Comparison of ENCODE assay signal across 8 mouse cellular contexts in the genomic region with DNA sequence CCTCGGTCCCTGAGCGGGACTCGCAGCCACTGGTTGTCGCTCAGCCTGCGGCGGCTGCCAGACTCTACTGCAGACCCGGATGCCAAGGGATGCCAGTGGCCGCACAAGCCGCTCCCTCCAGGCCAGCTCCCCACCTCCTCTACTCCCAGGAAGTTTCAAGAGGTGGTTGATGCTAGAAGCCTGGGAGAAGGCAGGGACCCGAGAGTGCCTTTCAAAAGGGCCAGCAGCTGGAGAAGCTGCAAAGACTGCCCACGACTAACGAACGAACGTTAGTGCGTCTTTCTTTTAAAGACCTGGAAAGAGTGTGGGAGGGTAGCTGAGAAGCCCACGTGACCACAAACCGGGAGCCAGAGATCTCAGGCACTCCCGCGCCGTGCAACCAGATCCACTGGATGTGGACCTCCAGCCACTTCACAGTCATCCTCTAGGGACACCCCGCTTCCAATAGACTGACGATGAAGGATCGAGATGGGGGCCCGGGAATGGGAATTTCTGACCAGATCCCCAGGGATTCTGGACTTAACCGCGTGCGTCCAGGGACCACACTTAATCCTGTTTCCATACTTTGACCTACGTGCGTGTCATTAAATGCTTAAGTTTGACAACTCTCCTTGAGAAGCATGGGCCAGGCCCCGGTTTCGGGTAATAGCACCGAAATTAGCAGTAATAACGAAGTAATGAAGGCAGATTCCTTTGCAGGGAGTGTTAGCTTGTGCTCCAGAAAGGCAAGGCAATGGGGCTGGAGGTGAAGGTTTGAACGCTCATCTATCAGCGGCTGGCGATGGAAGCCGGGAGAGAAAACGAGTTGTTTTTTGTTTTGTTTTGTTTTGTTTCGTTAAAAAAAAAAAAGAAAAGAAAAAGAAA. TPM values are rescaled to one million over a fixed set of nuclear protein-coding genes. Genes with fewer than 3 reads are reported as not detected.
A peak's percentile ranks its signal among the peaks of the same experiment; 100 is the strongest.
DNase-seq lines count a peak whose midpoint lies in the region; ATAC-seq and TF ChIP-seq lines count a peak whose summit lies in the region.

Gene Esr2 (minus strand): TSS at position 260 of the 864 bp plus-strand sequence.

- TF ChIP-seq EP300 in ES-Bruce4 (IDR thresholded peaks at IDR 0.05; ENCODE audit: insufficient read depth, low read depth, low read length): no peak

- WGBS in limb, embryonic 15.5 days: under 1% methylated on average over 39 of the region's 39 CpGs
- under 1% methylated on average over 39 of the region's 39 CpGs for WGBS in midbrain, embryonic 16.5 days

- DNase-seq in cerebellum, adult 11 months: peak; percentile 14
- DNase-seq in cerebellum, postnatal 4 days (ENCODE audit: low spot score in 2 of 2): no peak
- peak; percentile 70 for DNase-seq in embryo, embryonic 11 days
- DNase-seq in heart, postnatal 36 days: peak; percentile 19
- DNase-seq in urinary bladder, adult 2 months (ENCODE audit: low spot score): no peak

- peak within 1 kb of the TSS; percentile 50 for H3K9ac ChIP-seq in ES-Bruce4 (ENCODE audit: low read depth, poor library complexity, severe bottlenecking)
- H3K9ac ChIP-seq in limb, embryonic 15.5 days: peak within 1 kb of the TSS; percentile 35
- peak within 1 kb of the TSS; percentile 54 for H3K9ac ChIP-seq in midbrain, embryonic 16.5 days (ENCODE audit: low read depth, low read length)

- no peak within 1 kb of the TSS for H3K27ac ChIP-seq in ES-Bruce4 (ENCODE audit: insufficient read depth, low read length)
- H3K27ac ChIP-seq in limb, embryonic 15.5 days: no peak within 1 kb of the TSS
- H3K27ac ChIP-seq in midbrain, embryonic 16.5 days (ENCODE audit: low read length): no peak within 1 kb of the TSS

- no peaks in the 10 kb centered on the region for H3K27me3 ChIP-seq in ES-Bruce4 (ENCODE audit: control insufficient read depth, insufficient read depth, low read length, poor library complexity, severe bottlenecking)
- no peaks in the 10 kb centered on the region for H3K27me3 ChIP-seq in limb, embryonic 15.5 days
- no peaks in the 10 kb centered on the region for H3K27me3 ChIP-seq in midbrain, embryonic 16.5 days (ENCODE audit: control insufficient read depth, insufficient read depth, low read depth, low read length)

- peak within 1 kb of the TSS; percentile 85 for H3K4me2 ChIP-seq in limb, embryonic 15.5 days
- peak within 1 kb of the TSS; percentile 93 for H3K4me2 ChIP-seq in midbrain, embryonic 16.5 days (ENCODE audit: low read length)

- H3K4me1 ChIP-seq in ES-Bruce4 (ENCODE audit: control insufficient read depth, insufficient read depth, low read length): no peaks in the 10 kb centered on the region
- H3K4me1 ChIP-seq in limb, embryonic 15.5 days: peaks cover 4% of the 10 kb centered on the region; the same call in 1 of the 2 replicates
- no peaks in the 10 kb centered on the region; the same call in 1 of the 2 replicates for H3K4me1 ChIP-seq in midbrain, embryonic 16.5 days (ENCODE audit: control insufficient read depth, insufficient read depth, low read length)

- intact Hi-C loops in heart, postnatal 36 days (cut with DNase I): loop anchor here (2.0 to 5.0 kb wide), 2 partner anchors 160 to 390 kb away; no protein-coding TSS in a partner anchor

- ATAC-seq in limb, embryonic 15.5 days (ENCODE audit: insufficient number of reproducible peaks, low FRiP score, low TSS enrichment, low read depth): no peak
- ATAC-seq in midbrain, embryonic 16.5 days: peak; percentile 80

- peak within 1 kb of the TSS; percentile 71 for H3K4me3 ChIP-seq in ES-Bruce4 (ENCODE audit: low read depth, low read length)
- peak within 1 kb of the TSS; percentile 39 for H3K4me3 ChIP-seq in limb, embryonic 15.5 days
- H3K4me3 ChIP-seq in midbrain, embryonic 16.5 days (ENCODE audit: low read depth, low read length): peak within 1 kb of the TSS; percentile 45

- H3K9me3 ChIP-seq in ES-Bruce4 (replicated peaks; ENCODE audit: control insufficient read depth, insufficient read depth, low read length, poor library complexity, severe bottlenecking): no peaks in the 10 kb centered on the region
- no peaks in the 10 kb centered on the region for H3K9me3 ChIP-seq in limb, embryonic 15.5 days
- H3K9me3 ChIP-seq in midbrain, embryonic 16.5 days (replicated peaks; ENCODE audit: control insufficient read depth, low read length, poor library complexity, severe bottlenecking): no peaks in the 10 kb centered on the region

- H3K36me3 ChIP-seq in ES-Bruce4 (ENCODE audit: control insufficient read depth, insufficient read depth, low read length, poor library complexity, severe bottlenecking): no peaks in the 10 kb centered on the region
- no peaks in the 10 kb centered on the region for H3K36me3 ChIP-seq in limb, embryonic 15.5 days
- no peaks in the 10 kb centered on the region for H3K36me3 ChIP-seq in midbrain, embryonic 16.5 days (ENCODE audit: control insufficient read depth, insufficient read depth, low read length)

- TF ChIP-seq POLR2A in ES-Bruce4 (IDR thresholded peaks at IDR 0.05; ENCODE audit: insufficient read depth, low read length): no peak

- TF ChIP-seq CTCF in ES-Bruce4 (IDR thresholded peaks at IDR 0.05; ENCODE audit: low read depth, low read length): no peak

RNA-seq across cellular contexts. Expression of gene Esr2, which starts in this region (rescaled TPM):
- polyA plus RNA-seq in ES-Bruce4 (2011; ENCODE audit: insufficient read depth, insufficient read length, low read depth, missing spikeins): 0.41 and 0.49 TPM in 2 replicates
- total RNA-seq in heart, postnatal 36 days (2021): not detected
- 0.09 and 0.14 TPM in 2 replicates for polyA plus RNA-seq in limb, embryonic 15.5 days (2015; fragmentation: Nextera tagmentation; extraction: Ambion mirVana)
- polyA plus RNA-seq in midbrain, embryonic 16.5 days (2015; fragmentation: Nextera tagmentation; extraction: Ambion mirVana): 0.26 and 0.44 TPM in 2 replicates
- 0.46 and 0.55 TPM in 2 replicates for polyA plus RNA-seq in urinary bladder, adult 2 months (2012; rRNA removed)

Comparison
In these comparisons a context has a peak if more than half of its experiments do, and no peak if none do; other contexts are left out.
1. DNase-seq: peak in cerebellum, adult 11 months (single experiment) and embryo, embryonic 11 days (single experiment); none in cerebellum, postnatal 4 days (0 of 2) and urinary bladder, adult 2 months (single experiment).
2. Peak in DNase-seq in heart, postnatal 36 days; RNA of the gene not detected or under 1 TPM.
3. Peak in ATAC-seq, H3K4me3 ChIP-seq, H3K9ac ChIP-seq and H3K4me2 ChIP-seq in midbrain, embryonic 16.5 days; RNA of the gene not detected or under 1 TPM.
4. Peak in every context shown above with its lines, with median percentiles within 50 percentile points of each other: H3K4me3 ChIP-seq and H3K9ac ChIP-seq.